Mouse (Mus musculus): ENCODE data around the gene Casc1. TPM values are rescaled to one million over a fixed set of nuclear protein-coding genes. Genes with fewer than 3 reads are reported as not detected.
"Not testable (repeated sequence)": the region's sequence is repeated elsewhere in the genome, so short reads cannot be mapped to it uniquely, and the experiment has no call there.

Gene Casc1
- total and polyA plus RNA-seq, 2 experiments from 2014 or later: 1.5 TPM

- Histone ChIP-seq H3K4me1 (ENCODE audit: insufficient read depth) (no peaks in the 10 kb centered on the region), H3K9ac (no peak overlapping the region), H3K4me3 (ENCODE audit: low read depth, low read length) (no peak overlapping the region), H3K36me3 (ENCODE audit: insufficient read depth) (no peaks in the 10 kb centered on the region), H3K4me2 (ENCODE audit: low read depth) (no peak overlapping the region), H3K27me3 (ENCODE audit: insufficient read depth, low read length) (no peaks in the 10 kb centered on the region), H3K9me3 (ENCODE audit: low read length) (no peaks in the 10 kb centered on the region), H3K27ac (ENCODE audit: low read depth, low read length) (no peak overlapping the region)
- WGBS: 58% methylated on average over 11 of the region's 11 CpGs
- no peak for TF ChIP-seq CTCF (IDR thresholded peaks at IDR 0.05; ENCODE audit: low read depth)
- ATAC-seq (no peak), DNase-seq (no peak)
These were observed 70.9 kb downstream of the Casc1 start for GRCm38 (mm10) chr6:145139776-145140475.

- H3K27me3 ChIP-seq (ENCODE audit: insufficient read depth, low read length): no peaks in the 10 kb centered on the region
- no peak overlapping the region for H3K27ac ChIP-seq (ENCODE audit: low read depth, low read length)
- H3K9me3 ChIP-seq (ENCODE audit: low read length): no peaks in the 10 kb centered on the region
- no peak for TF ChIP-seq CTCF (IDR thresholded peaks at IDR 0.05; ENCODE audit: low read depth)
- WGBS: 87% methylated on average over 13 of the region's 13 CpGs
- DNase-seq (no peak), ATAC-seq (no peak)
- no peak overlapping the region for H3K4me2 ChIP-seq (ENCODE audit: low read depth)
- no peaks in the 10 kb centered on the region for H3K4me1 ChIP-seq (ENCODE audit: insufficient read depth)
- H3K9ac ChIP-seq: no peak overlapping the region
- no peaks in the 10 kb centered on the region for H3K36me3 ChIP-seq (ENCODE audit: insufficient read depth)
- H3K4me3 ChIP-seq (ENCODE audit: low read depth, low read length): no peak overlapping the region
These were observed 71.6 kb downstream of the Casc1 start for GRCm38 (mm10) chr6:145139236-145139635.

GRCm38 (mm10) chr6:145136831-145137230 lies 74.0 kb downstream of the Casc1 start:
- Histone ChIP-seq H3K4me2 (ENCODE audit: low read depth) (no peak overlapping the region), H3K4me3 (ENCODE audit: low read depth, low read length) (no peak overlapping the region), H3K4me1 (ENCODE audit: insufficient read depth) (no peaks in the 10 kb centered on the region), H3K9ac (no peak overlapping the region), H3K27me3 (ENCODE audit: insufficient read depth, low read length) (no peaks in the 10 kb centered on the region), H3K36me3 (ENCODE audit: insufficient read depth) (no peaks in the 10 kb centered on the region), H3K27ac (ENCODE audit: low read depth, low read length) (no peak overlapping the region), H3K9me3 (ENCODE audit: low read length) (no peaks in the 10 kb centered on the region)
- TF ChIP-seq CTCF (IDR thresholded peaks at IDR 0.05; ENCODE audit: low read depth): no peak
- no peak for ATAC-seq
- no peak for DNase-seq
- 87% methylated on average over 5 of the region's 5 CpGs for WGBS

GRCm38 (mm10) chr6:145135804-145136203 lies 75.0 kb downstream of the Casc1 start:
- TF ChIP-seq CTCF (IDR thresholded peaks at IDR 0.05; ENCODE audit: low read depth): no peak
- Histone ChIP-seq H3K4me2 (ENCODE audit: low read depth) (no peak overlapping the region), H3K27ac (ENCODE audit: low read depth, low read length) (no peak overlapping the region), H3K27me3 (ENCODE audit: insufficient read depth, low read length) (no peaks in the 10 kb centered on the region), H3K9me3 (ENCODE audit: low read length) (no peaks in the 10 kb centered on the region), H3K4me3 (ENCODE audit: low read depth, low read length) (no peak overlapping the region), H3K4me1 (ENCODE audit: insufficient read depth) (no peaks in the 10 kb centered on the region), H3K9ac (no peak overlapping the region), H3K36me3 (ENCODE audit: insufficient read depth) (no peaks in the 10 kb centered on the region)
- WGBS: 87% methylated on average over 9 of the region's 9 CpGs
- DNase-seq (no peak), ATAC-seq (no peak)

- H3K4me1 ChIP-seq (ENCODE audit: insufficient read depth): no peaks in the 10 kb centered on the region
- DNase-seq (no peak), ATAC-seq (no peak)
- H3K36me3 ChIP-seq (ENCODE audit: insufficient read depth): no peaks in the 10 kb centered on the region
- H3K4me3 ChIP-seq (ENCODE audit: low read depth, low read length): no peak overlapping the region
- no peaks in the 10 kb centered on the region for H3K27me3 ChIP-seq (ENCODE audit: insufficient read depth, low read length)
- 70% methylated on average over 3 of the region's 3 CpGs for WGBS
- TF ChIP-seq CTCF (IDR thresholded peaks at IDR 0.05; ENCODE audit: low read depth): no peak
- H3K4me2 ChIP-seq (ENCODE audit: low read depth): no peak overlapping the region
- H3K9me3 ChIP-seq (ENCODE audit: low read length): no peaks in the 10 kb centered on the region
- no peak overlapping the region for H3K27ac ChIP-seq (ENCODE audit: low read depth, low read length)
- H3K9ac ChIP-seq: no peak overlapping the region
These were observed 75.5 kb downstream of the Casc1 start for GRCm38 (mm10) chr6:145135295-145135694.

- not testable (repeated sequence) for DNase-seq; H3K4me3 ChIP-seq (ENCODE audit: low read depth, low read length); H3K27ac ChIP-seq (ENCODE audit: low read depth, low read length); H3K4me2 ChIP-seq (ENCODE audit: low read depth); H3K4me1 ChIP-seq (ENCODE audit: insufficient read depth); ATAC-seq; H3K9me3 ChIP-seq (ENCODE audit: low read length); H3K27me3 ChIP-seq (ENCODE audit: insufficient read depth, low read length); H3K9ac ChIP-seq; H3K36me3 ChIP-seq (ENCODE audit: insufficient read depth)
- 74% methylated on average over 5 of the region's 5 CpGs for WGBS
These were observed 77.8 kb downstream of the Casc1 start for GRCm38 (mm10) chr6:145132969-145133368.

GRCm38 (mm10) chr6:145131991-145132390 lies 78.8 kb downstream of the Casc1 start:
- no peaks in the 10 kb centered on the region for H3K9me3 ChIP-seq (ENCODE audit: low read length)
- H3K27ac ChIP-seq (ENCODE audit: low read depth, low read length): no peak overlapping the region
- no peak overlapping the region for H3K4me3 ChIP-seq (ENCODE audit: low read depth, low read length)
- no peaks in the 10 kb centered on the region for H3K27me3 ChIP-seq (ENCODE audit: insufficient read depth, low read length)
- H3K4me1 ChIP-seq (ENCODE audit: insufficient read depth): no peaks in the 10 kb centered on the region
- ATAC-seq (no peak), DNase-seq (no peak)
- H3K9ac ChIP-seq: no peak overlapping the region
- H3K4me2 ChIP-seq (ENCODE audit: low read depth): no peak overlapping the region
- 91% methylated on average over 5 of the region's 5 CpGs for WGBS
- TF ChIP-seq CTCF (IDR thresholded peaks at IDR 0.05; ENCODE audit: low read depth): no peak
- H3K36me3 ChIP-seq (ENCODE audit: insufficient read depth): no peaks in the 10 kb centered on the region
